Mouse (Mus musculus) limb, embryonic 14.5 days (tissue): Measurements from ENCODE around the gene Mfsd4b3. TPM values are rescaled to one million over a fixed set of nuclear protein-coding genes. Genes with fewer than 3 reads are reported as not detected.

ENCODE experiments used
- ATAC-seq: fragments of 200-750 bp; cut with Nextera tagmentation; 2 replicates; pipeline ENCODE4 v1.8.0; 2017; ENCODE audit warnings: low read depth, moderate number of reproducible peaks, moderate TSS enrichment; ENCODE audit not compliant: low FRiP score
- DNase-seq: peaks from one replicate; pipeline ENCODE4 v3.0.0-alpha.2; 2015; ENCODE audit warnings: low spot score
- H3K27ac ChIP-seq: fragments of 300-500 bp; sonication (generic); replicated peaks from 2 replicates; pipeline ENCODE4 v1.5.1; 2014; ENCODE audit warnings: low read depth, mild to moderate bottlenecking, low read length, moderate library complexity, mixed read lengths
- H3K27me3 ChIP-seq: fragments of 300-500 bp; sonication (generic); 2 replicates; pipeline ENCODE4 v1.6.1; 2014; ENCODE audit warnings: low read length, mixed read lengths; ENCODE audit not compliant: control insufficient read depth, insufficient read depth
- H3K36me3 ChIP-seq: fragments of 300-500 bp; sonication (generic); 2 replicates; pipeline ENCODE4 v1.6.1; 2014; ENCODE audit warnings: mild to moderate bottlenecking, low read length, moderate library complexity, mixed read lengths; ENCODE audit not compliant: control insufficient read depth, insufficient read depth
- H3K4me1 ChIP-seq: fragments of 300-500 bp; sonication (generic); 2 replicates; pipeline ENCODE4 v1.6.1; 2014; ENCODE audit warnings: antibody characterized with exemption, low read length, mixed read lengths; ENCODE audit not compliant: control insufficient read depth, insufficient read depth
- H3K4me2 ChIP-seq: fragments of 300-500 bp; sonication (generic); replicated peaks from 2 replicates; pipeline ENCODE4 v1.6.1; 2014; ENCODE audit warnings: low read depth, mild to moderate bottlenecking, low read length, moderate library complexity; ENCODE audit not compliant: severe bottlenecking
- H3K4me3 ChIP-seq: fragments of 300-500 bp; sonication (generic); replicated peaks from 2 replicates; pipeline ENCODE4 v1.5.1; 2014; ENCODE audit warnings: low read length
- H3K9ac ChIP-seq: fragments of 300-500 bp; sonication (generic); 2 replicates; pipeline ENCODE4 v1.6.1; 2014; ENCODE audit warnings: mild to moderate bottlenecking, low read depth, low read length, moderate library complexity; ENCODE audit not compliant: severe bottlenecking
- H3K9me3 ChIP-seq: fragments of 300-500 bp; sonication (generic); 2 replicates; pipeline ENCODE4 v1.6.1; 2016; ENCODE audit warnings: low read length; ENCODE audit not compliant: control insufficient read depth
- POLR2A ChIP-seq: fragments of 200-500 bp; IDR thresholded peaks from 2 replicates; pipeline ENCODE4 v1.8.0; 2012; ENCODE audit warnings: inconsistent platforms, mild to moderate bottlenecking, moderate library complexity, borderline replicate concordance; ENCODE audit not compliant: insufficient read depth, insufficient read length; ENCODE audit errors: extremely low read depth
- WGBS: fragments of 180-500 bp; shearing (Covaris S2); extraction: QIAGEN DNeasy Blood & Tissue Kit; methylation state at CpG from one replicate; pipeline ENCODE4 v1.1.7; 2014; 5-methylcytosine and 5-hydroxymethylcytosine counted together
- polyA plus RNA-seq, 2 experiments: library from polyadenylated mRNA; depleted of rRNA in 1 of 2; stranded (reverse) in 1 of 2; unstranded in 1 of 2; fragments of >200 nt; fragmentation: Nextera tagmentation in 1 of 2; extraction: Ambion mirVana in 1 of 2; gene quantifications; 2 replicates each; pipeline versions ENCODE4 v1.2.1 to v1.2.3; 2012 to 2014

The Mfsd4b3 gene
- polyA plus RNA-seq, 2 experiments: 0.44 to 0.48 TPM

GRCm38 (mm10) chr10:40000746-40001145, 40.8 kb upstream of the Mfsd4b3 start:
- no peak for ATAC-seq
- H3K27ac ChIP-seq: no peak overlapping the region

GRCm38 (mm10) chr10:39991155-39991554, 31.2 kb upstream of the Mfsd4b3 start:
- Histone ChIP-seq H3K4me3 (no peak overlapping the region), H3K36me3 (no peaks in the 10 kb centered on the region), H3K4me1 (no peaks in the 10 kb centered on the region), H3K27me3 (no peaks in the 10 kb centered on the region), H3K9ac (no peak overlapping the region), H3K4me2 (no peak overlapping the region), H3K9me3 (0 out of 2 replicates have a peak, but pooled peaks cover 3% of the 10 kb centered on the region), H3K27ac (no peak overlapping the region)
- WGBS: 82% methylated on average over 4 of the region's 4 CpGs
- DNase-seq (no peak), ATAC-seq (no peak)
- no peak for TF ChIP-seq POLR2A

More at GRCm38 (mm10) chr10:40000746-40001145, 40.8 kb upstream of the Mfsd4b3 start:
- Histone ChIP-seq H3K4me2 (no peak overlapping the region), H3K9ac (no peak overlapping the region), H3K4me1 (peaks cover 6% of the 10 kb centered on the region; the same call in 1 of the 2 replicates), H3K4me3 (no peak overlapping the region), H3K27me3 (no peaks in the 10 kb centered on the region), H3K36me3 (no peaks in the 10 kb centered on the region), H3K9me3 (no peaks in the 10 kb centered on the region)
- TF ChIP-seq POLR2A: no peak
- WGBS: 90% methylated on average over 2 of the region's 2 CpGs
- no peak for DNase-seq

- WGBS: 88% methylated on average over 12 of the region's 12 CpGs
- Histone ChIP-seq H3K4me1 (no peaks in the 10 kb centered on the region), H3K9me3 (no peaks in the 10 kb centered on the region), H3K4me2 (no peak within 1 kb of the TSS), H3K27me3 (no peaks in the 10 kb centered on the region), H3K9ac (no peak within 1 kb of the TSS), H3K36me3 (no peaks in the 10 kb centered on the region), H3K4me3 (no peak within 1 kb of the TSS), H3K27ac (no peak within 1 kb of the TSS)
- DNase-seq: no peak
- no peak for ATAC-seq
- no peak for TF ChIP-seq POLR2A
Observed at GRCm38 (mm10) chr10:39986466-39986865, 26.5 kb upstream of the Mfsd4b3 start, which contains the start of gene Mfsd4b5. Mfsd4b5 (minus strand) TSS chr10:39986646.

- no peak overlapping the region for H3K4me3 ChIP-seq
- 27% methylated on average over 5 of the region's 5 CpGs for WGBS
- no peak for TF ChIP-seq POLR2A
Observed at GRCm38 (mm10) chr10:39982604-39983003, 22.7 kb upstream of the Mfsd4b3 start.

GRCm38 (mm10) chr10:39978231-39978630, 18.3 kb upstream of the Mfsd4b3 start:
- DNase-seq (no peak), ATAC-seq (no peak)
- Histone ChIP-seq H3K27ac (no peak overlapping the region), H3K27me3 (no peaks in the 10 kb centered on the region), H3K9me3 (peaks cover 9% of the 10 kb centered on the region; the same call in 1 of the 2 replicates), H3K4me1 (no peaks in the 10 kb centered on the region), H3K4me2 (no peak overlapping the region), H3K4me3 (no peak overlapping the region), H3K36me3 (no peaks in the 10 kb centered on the region), H3K9ac (no peak overlapping the region)
- no peak for TF ChIP-seq POLR2A
- WGBS: 96% methylated on average over 1 of the region's 1 CpGs

More at GRCm38 (mm10) chr10:39982604-39983003, 22.7 kb upstream of the Mfsd4b3 start:
- H3K27ac ChIP-seq: no peak overlapping the region
- H3K27me3 ChIP-seq: no peaks in the 10 kb centered on the region
- H3K4me1 ChIP-seq: no peaks in the 10 kb centered on the region
- H3K36me3 ChIP-seq: no peaks in the 10 kb centered on the region
- H3K9ac ChIP-seq: no peak overlapping the region
- H3K9me3 ChIP-seq: peaks cover 7% of the 10 kb centered on the region; the same call in 1 of the 2 replicates
- DNase-seq (no peak), ATAC-seq (no peak)
- H3K4me2 ChIP-seq: no peak overlapping the region

GRCm38 (mm10) chr10:39977346-39977745, 17.4 kb upstream of the Mfsd4b3 start:
- no peak overlapping the region for H3K9ac ChIP-seq
- no peak overlapping the region for H3K27ac ChIP-seq
- H3K27me3 ChIP-seq: no peaks in the 10 kb centered on the region
- ATAC-seq: no peak
- no peak overlapping the region for H3K4me2 ChIP-seq
- no peaks in the 10 kb centered on the region for H3K4me1 ChIP-seq
- no peak for TF ChIP-seq POLR2A
- DNase-seq: no peak
- no peaks in the 10 kb centered on the region for H3K36me3 ChIP-seq
- WGBS: 93% methylated on average over 4 of the region's 4 CpGs
- peaks cover 9% of the 10 kb centered on the region; the same call in 1 of the 2 replicates for H3K9me3 ChIP-seq
- H3K4me3 ChIP-seq: no peak overlapping the region
